Mouse (Mus musculus) midbrain, embryonic 16.5 days (tissue): ENCODE results near the gene Vsx1. TPM values are rescaled to one million over a fixed set of nuclear protein-coding genes. Genes with fewer than 3 reads are reported as not detected.
A peak's percentile ranks its signal among the peaks of the same experiment; 100 is the strongest.

Source experiments
- ATAC-seq: fragments of 200-750 bp; cut with Nextera tagmentation; 2 replicates; pipeline ENCODE4 v1.8.0; 2017; ENCODE audit warnings: moderate TSS enrichment
- H3K27ac ChIP-seq: fragments of 300-500 bp; sonication (generic); 2 replicates; pipeline ENCODE4 v1.5.1; 2014; ENCODE audit warnings: mild to moderate bottlenecking, low read length, mixed read lengths
- H3K27me3 ChIP-seq: fragments of 300-500 bp; sonication (generic); 2 replicates; pipeline ENCODE4 v1.6.1; 2014; ENCODE audit warnings: low read depth, low read length, mixed read lengths; ENCODE audit not compliant: control insufficient read depth, insufficient read depth
- H3K36me3 ChIP-seq: fragments of 300-500 bp; sonication (generic); 2 replicates; pipeline ENCODE4 v1.6.1; 2014; ENCODE audit warnings: mild to moderate bottlenecking, low read length, moderate library complexity, mixed read lengths; ENCODE audit not compliant: control insufficient read depth, insufficient read depth
- H3K4me1 ChIP-seq: fragments of 300-500 bp; sonication (generic); 2 replicates; pipeline ENCODE4 v1.6.1; 2014; ENCODE audit warnings: mild to moderate bottlenecking, low read length, mixed read lengths; ENCODE audit not compliant: control insufficient read depth, insufficient read depth
- H3K4me2 ChIP-seq: fragments of 300-500 bp; sonication (generic); 2 replicates; pipeline ENCODE4 v1.6.1; 2014; ENCODE audit warnings: mild to moderate bottlenecking, low read length, mixed read lengths
- H3K4me3 ChIP-seq: fragments of 300-500 bp; sonication (generic); 2 replicates; pipeline ENCODE4 v1.5.1; 2014; ENCODE audit warnings: low read depth, mild to moderate bottlenecking, low read length, moderate library complexity, mixed read lengths
- H3K9ac ChIP-seq: fragments of 300-500 bp; sonication (generic); 2 replicates; pipeline ENCODE4 v1.6.1; 2014; ENCODE audit warnings: low read depth, low read length, mixed read lengths
- H3K9me3 ChIP-seq: fragments of 300-500 bp; sonication (generic); replicated peaks from 2 replicates; pipeline ENCODE4 v1.6.1; 2014; ENCODE audit warnings: mild to moderate bottlenecking, low read length, mixed read lengths; ENCODE audit not compliant: control insufficient read depth, poor library complexity, severe bottlenecking
- WGBS: fragments of 180-500 bp; shearing (Covaris S2); extraction: QIAGEN DNeasy Blood & Tissue Kit; methylation state at CpG from one replicate; pipeline ENCODE4 v1.1.7; 2014; 5-methylcytosine and 5-hydroxymethylcytosine counted together
- polyA plus RNA-seq: library from polyadenylated mRNA; unstranded; fragments of >200 nt; fragmentation: Nextera tagmentation; extraction: Ambion mirVana; gene quantifications from 2 replicates; pipeline ENCODE4 v1.2.1, GENCODE M21; 2015

Vsx1 gene
- polyA plus RNA-seq, 1 experiment from 2014 or later, result 0.06 TPM

DNA sequence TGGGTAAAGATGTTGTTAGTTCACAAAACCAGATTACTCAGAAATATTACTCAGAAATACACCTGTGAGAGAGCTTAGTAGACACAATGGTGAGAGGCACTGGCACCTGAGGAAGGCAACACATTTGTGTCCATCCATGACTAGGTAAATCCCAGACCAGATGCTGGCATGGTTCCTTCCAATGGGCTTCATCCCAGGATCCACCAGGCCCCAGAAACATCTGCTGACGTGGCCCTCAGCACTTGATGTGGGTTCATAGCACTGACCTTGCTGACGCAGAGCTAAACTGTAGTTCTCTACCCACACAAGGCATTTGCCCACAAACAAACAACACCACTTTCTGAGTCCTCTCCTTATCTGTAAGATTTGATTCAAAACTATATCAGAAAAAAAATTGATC lies 34.3 kb downstream of the Vsx1 start:
- Histone ChIP-seq H3K36me3 (no peaks in the 10 kb centered on the region), H3K9me3 (no peaks in the 10 kb centered on the region), H3K27me3 (no peaks in the 10 kb centered on the region), H3K9ac (no peak overlapping the region), H3K4me2 (no peak overlapping the region), H3K27ac (no peak overlapping the region), H3K4me3 (no peak overlapping the region), H3K4me1 (peaks cover 9% of the 10 kb centered on the region; the same call in 1 of the 2 replicates)
- WGBS, result 93% methylated on average over 2 of the region's 2 CpGs
- no peak for ATAC-seq

DNA sequence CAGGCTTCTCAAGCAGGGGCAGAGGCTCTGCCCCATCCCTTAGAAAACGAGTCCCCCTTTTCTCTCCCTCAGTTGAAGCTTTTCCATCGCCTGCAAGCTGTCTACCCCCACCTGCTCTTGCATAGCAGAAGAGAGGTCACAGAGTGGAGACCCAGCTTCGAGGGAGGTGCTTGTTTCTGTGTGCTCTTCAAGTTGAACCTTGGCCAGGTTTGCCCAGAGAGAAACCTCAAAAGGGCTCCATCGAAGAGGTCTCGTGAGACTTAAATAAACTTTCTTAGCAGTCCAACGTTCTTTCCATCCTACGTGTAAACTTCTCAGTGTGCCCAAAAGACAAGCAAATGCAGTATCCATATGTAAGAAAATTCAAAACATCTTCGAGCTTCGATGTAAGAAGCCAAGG lies 37.8 kb downstream of the Vsx1 start:
- no peak overlapping the region for H3K27ac ChIP-seq

DNA sequence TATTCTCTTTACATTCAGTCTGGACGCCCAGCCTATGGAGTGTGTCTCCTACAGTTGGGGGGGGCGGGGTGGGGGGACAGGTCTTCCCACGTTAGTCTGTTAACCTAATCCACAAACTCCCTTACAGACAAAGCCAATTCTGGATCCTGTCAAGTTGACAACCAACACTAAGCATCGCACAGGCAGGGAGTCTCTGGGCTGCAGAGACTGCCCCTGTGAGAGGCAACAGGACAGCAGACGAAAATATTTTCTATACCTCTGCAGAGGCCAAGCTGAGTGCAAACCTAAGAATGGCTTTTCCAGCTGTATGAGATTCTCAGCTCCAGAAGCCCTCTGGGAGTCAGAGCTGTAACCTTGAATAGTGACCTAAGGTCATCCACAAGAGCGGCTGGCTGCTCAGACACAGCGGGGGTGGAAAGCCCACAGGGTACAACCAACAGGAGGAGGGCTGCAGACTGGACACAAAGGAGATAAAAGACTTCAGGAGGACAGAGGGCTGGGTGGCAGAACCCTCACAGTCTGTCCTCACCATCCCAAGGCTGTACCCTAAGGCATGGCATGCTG lies 38.6 kb downstream of the Vsx1 start:
- Histone ChIP-seq H3K27me3 (no peaks in the 10 kb centered on the region), H3K36me3 (no peaks in the 10 kb centered on the region), H3K4me2 (no peak overlapping the region), H3K4me1 (peaks cover 9% of the 10 kb centered on the region; the same call in 1 of the 2 replicates), H3K9me3 (no peaks in the 10 kb centered on the region), H3K27ac (no peak overlapping the region), H3K4me3 (no peak overlapping the region), H3K9ac (0 out of 2 replicates have a peak overlapping the region, but pooled peaks have one; percentile 20)
- ATAC-seq, result 0 out of 2 replicates have a peak, but pooled peaks have one; percentile 14
- WGBS, result 11% methylated on average over 7 of the region's 7 CpGs

More for the DNA sequence above, 37.8 kb downstream of the Vsx1 start:
- no peaks in the 10 kb centered on the region for H3K9me3 ChIP-seq
- H3K4me2 ChIP-seq, result no peak overlapping the region
- peaks cover 9% of the 10 kb centered on the region; the same call in 1 of the 2 replicates for H3K4me1 ChIP-seq
- H3K4me3 ChIP-seq, result no peak overlapping the region
- H3K27me3 ChIP-seq, result no peaks in the 10 kb centered on the region
- no peak for ATAC-seq
- no peak overlapping the region for H3K9ac ChIP-seq
- 67% methylated on average over 9 of the region's 9 CpGs for WGBS
- H3K36me3 ChIP-seq, result no peaks in the 10 kb centered on the region

DNA sequence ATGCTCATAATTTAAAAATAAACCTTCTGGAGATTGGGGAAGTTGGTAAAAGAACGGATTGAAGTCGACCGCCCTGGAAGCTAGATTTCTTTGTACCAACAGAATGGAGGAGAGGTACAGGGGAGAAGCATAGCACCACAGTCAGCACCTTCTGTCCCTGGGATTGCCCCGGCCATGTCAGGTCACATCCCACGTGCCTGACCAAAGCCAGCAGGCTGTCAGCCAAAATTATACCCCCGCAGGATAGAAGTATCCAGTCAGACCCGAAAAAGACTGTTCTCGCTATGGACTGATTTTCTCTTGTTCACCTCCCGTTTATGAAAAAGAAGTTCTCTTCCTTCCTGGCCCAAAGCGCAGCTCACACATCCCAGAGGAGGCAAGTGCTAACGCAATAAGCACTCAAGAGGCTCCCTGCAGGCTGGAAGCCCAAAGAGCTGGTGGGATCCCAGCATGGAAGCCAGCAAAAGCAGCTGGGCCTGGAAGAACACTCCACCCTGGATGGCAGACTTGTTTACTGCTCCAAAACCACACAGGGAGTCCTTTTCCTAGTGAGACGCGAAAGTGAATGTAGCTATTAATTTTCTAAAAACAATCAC lies 40.8 kb downstream of the Vsx1 start:
- H3K9me3 ChIP-seq, result no peaks in the 10 kb centered on the region
- 58% methylated on average over 13 of the region's 13 CpGs for WGBS

DNA sequence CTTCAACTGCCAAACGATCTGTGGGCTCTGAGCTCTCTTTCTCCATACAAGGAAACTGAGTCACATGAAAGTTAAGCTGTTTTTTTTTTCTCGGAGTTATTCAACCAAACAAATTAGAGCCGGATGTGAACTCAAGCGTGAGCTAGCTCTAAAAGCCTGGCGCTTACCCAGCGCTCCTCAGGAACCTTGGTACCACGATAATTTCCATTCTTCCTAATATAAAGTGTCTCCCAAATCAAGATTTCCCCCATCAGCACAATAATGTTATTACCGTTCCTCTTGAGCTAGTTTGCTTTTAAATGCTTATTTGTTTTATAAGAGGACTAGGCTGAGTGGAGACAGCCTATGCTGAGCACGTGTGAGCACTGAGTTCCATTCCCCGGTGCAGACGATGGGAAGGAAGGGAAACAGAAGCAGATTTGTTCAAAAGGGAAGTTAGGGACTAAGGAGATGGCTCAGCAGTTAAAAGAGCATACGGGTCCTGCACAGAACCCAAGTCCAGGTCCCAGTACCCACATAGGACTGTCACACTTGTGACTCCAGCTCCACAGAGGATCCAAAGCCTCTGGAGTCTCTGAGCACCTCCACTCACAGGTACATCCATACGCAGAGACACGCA lies 41.4 kb downstream of the Vsx1 start:
- no peak for ATAC-seq

More for the DNA sequence above, 40.8 kb downstream of the Vsx1 start:
- Histone ChIP-seq H3K4me2 (no peak overlapping the region), H3K4me1 (peaks cover 11% of the 10 kb centered on the region; the same call in 1 of the 2 replicates), H3K4me3 (no peak overlapping the region), H3K27ac (peak overlapping the region; percentile 34; the same call in 1 of the 2 replicates), H3K9ac (no peak overlapping the region), H3K27me3 (no peaks in the 10 kb centered on the region), H3K36me3 (no peaks in the 10 kb centered on the region)
- ATAC-seq, result no peak

DNA sequence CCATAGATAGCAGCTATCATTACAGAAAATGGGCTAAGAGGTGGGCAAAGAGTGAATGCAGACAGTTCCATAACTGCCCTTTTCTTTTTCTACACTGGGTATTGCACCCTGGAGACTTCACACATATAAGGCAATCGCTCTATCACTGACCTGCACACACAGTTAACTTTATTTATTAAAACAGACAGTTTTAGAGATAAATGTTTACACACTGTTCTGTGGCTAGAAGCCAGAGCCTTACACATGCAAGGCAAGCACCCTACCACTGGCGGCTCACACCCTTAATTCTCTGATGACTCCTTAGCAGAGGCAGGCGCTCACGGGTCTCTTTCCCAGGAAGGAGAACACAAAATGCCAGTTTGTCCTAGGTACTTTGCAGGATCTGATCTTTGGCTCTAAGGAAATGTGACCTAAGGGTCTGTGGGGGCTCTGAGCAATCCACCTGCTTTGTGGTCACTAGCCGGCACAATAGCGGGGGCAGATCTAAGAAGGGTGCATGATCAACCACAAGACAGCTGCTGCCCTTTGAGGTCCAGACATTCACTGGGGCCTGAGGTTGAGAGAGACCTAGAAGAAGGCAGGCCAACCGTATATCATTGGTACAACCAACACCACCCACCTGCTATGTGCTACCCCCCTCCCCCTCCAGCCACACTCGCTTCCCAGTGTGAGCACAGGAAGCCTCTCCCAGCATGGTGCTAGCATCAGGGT lies 42.6 kb downstream of the Vsx1 start:
- no peaks in the 10 kb centered on the region for H3K9me3 ChIP-seq
- no peaks in the 10 kb centered on the region for H3K27me3 ChIP-seq
- H3K36me3 ChIP-seq, result no peaks in the 10 kb centered on the region
- peaks cover 11% of the 10 kb centered on the region; the same call in 1 of the 2 replicates for H3K4me1 ChIP-seq
- ATAC-seq, result no peak
- no peak overlapping the region for H3K4me3 ChIP-seq
- no peak overlapping the region for H3K27ac ChIP-seq
- no peak overlapping the region for H3K4me2 ChIP-seq
- H3K9ac ChIP-seq, result no peak overlapping the region
- 91% methylated on average over 8 of the region's 8 CpGs for WGBS

More for the DNA sequence above, 41.4 kb downstream of the Vsx1 start:
- H3K36me3 ChIP-seq, result no peaks in the 10 kb centered on the region
- 67% methylated on average over 14 of the region's 14 CpGs for WGBS
- H3K27ac ChIP-seq, result no peak overlapping the region; the same call in 1 of the 2 replicates
- H3K27me3 ChIP-seq, result no peaks in the 10 kb centered on the region
- H3K4me3 ChIP-seq, result no peak overlapping the region
- no peaks in the 10 kb centered on the region for H3K9me3 ChIP-seq
- H3K4me2 ChIP-seq, result no peak overlapping the region
- no peak overlapping the region for H3K9ac ChIP-seq
- H3K4me1 ChIP-seq, result peaks cover 11% of the 10 kb centered on the region; the same call in 1 of the 2 replicates

DNA sequence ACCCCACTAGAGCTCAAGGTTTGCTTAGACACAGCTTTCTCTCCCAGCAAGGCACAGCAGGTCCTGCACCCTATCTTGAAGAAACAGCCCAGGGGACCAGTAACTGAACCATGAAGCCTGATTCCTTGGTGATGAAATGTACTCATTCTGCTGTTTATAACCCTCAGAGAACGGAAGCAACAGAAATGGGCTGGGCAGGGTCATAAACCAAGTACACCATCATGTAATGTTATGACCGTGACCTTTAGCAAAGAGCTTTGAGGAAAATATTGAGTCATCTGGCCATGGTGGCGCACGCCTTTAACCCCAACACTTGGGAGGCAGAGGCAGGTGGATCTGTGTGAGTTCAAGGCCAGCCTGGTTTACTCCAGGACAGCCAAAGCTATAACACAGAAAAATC lies 43.9 kb downstream of the Vsx1 start:
- no peak overlapping the region for H3K4me2 ChIP-seq
- H3K4me3 ChIP-seq, result no peak overlapping the region
- H3K9ac ChIP-seq, result no peak overlapping the region
- H3K4me1 ChIP-seq, result peaks cover 6% of the 10 kb centered on the region; the same call in 1 of the 2 replicates
- WGBS, result 97% methylated on average over 4 of the region's 4 CpGs
- H3K27ac ChIP-seq, result peak overlapping the region; percentile 82
- no peaks in the 10 kb centered on the region for H3K36me3 ChIP-seq
- ATAC-seq, result no peak
- H3K9me3 ChIP-seq, result no peaks in the 10 kb centered on the region
- H3K27me3 ChIP-seq, result no peaks in the 10 kb centered on the region

DNA sequence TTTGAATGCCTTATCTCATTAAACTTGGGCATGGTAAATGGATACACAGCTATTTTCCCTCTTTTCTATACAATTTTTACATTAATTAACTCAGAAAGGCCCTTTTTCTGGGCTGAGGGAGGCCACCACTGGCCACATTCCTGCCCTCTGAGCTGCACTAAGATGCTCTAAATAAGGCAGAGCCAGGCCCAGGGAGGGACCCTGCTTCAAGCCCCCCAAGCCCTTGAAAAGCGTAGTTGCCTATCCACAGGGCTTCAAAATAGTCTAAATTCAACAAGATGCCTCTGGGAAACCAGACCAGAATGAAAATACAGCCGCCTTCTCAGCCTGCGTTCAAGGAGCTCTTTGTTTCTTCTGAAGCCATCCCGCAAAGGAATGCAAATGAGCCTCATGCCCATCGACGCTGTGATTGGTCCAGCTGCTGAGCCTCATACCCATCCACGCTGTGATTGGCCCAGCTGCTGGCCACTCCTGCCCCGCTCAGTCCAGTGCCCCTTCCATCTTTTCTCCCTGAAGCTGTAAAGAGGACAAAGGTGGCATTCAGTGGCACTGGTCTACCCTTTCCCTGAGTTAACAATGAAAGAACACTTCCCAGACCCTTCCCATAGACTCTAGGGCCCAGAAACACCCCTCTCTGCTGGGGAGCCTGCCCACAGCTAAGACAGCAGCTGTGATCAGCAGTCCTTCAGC lies 45.3 kb downstream of the Vsx1 start:
- ATAC-seq, result peak; percentile 99
- 32% methylated on average over 8 of the region's 8 CpGs for WGBS
- Histone ChIP-seq H3K4me1 (peaks cover 2% of the 10 kb centered on the region; the same call in 1 of the 2 replicates), H3K36me3 (no peaks in the 10 kb centered on the region), H3K4me3 (no peak overlapping the region), H3K9me3 (no peaks in the 10 kb centered on the region), H3K9ac (no peak overlapping the region), H3K27ac (peak overlapping the region; percentile 82), H3K4me2 (peak overlapping the region; percentile 27; the same call in 1 of the 2 replicates), H3K27me3 (no peaks in the 10 kb centered on the region)
